Mouse (Mus musculus) embryonic facial prominence, embryonic 11.5 days (tissue): ENCODE data around the gene C1qtnf1. TPM values are rescaled to one million over a fixed set of nuclear protein-coding genes. Genes with fewer than 3 reads are reported as not detected.

Experiments
- ATAC-seq: fragments of 200-750 bp; cut with Nextera tagmentation; replicated peaks from 2 replicates; pipeline ENCODE4 v1.8.0; 2017; ENCODE audit warnings: low read depth; ENCODE audit not compliant: insufficient number of reproducible peaks, low FRiP score, low TSS enrichment
- DNase-seq: peaks from one replicate; pipeline ENCODE4 v3.0.0-alpha.2; 2015; ENCODE audit warnings: low spot score
- H3K27ac ChIP-seq: fragments of 300-500 bp; sonication (generic); replicated peaks from 2 replicates; pipeline ENCODE4 v1.5.1; 2014; ENCODE audit warnings: mild to moderate bottlenecking, low read depth, low read length, control low read depth
- H3K27me3 ChIP-seq: fragments of 300-500 bp; sonication (generic); 2 replicates; pipeline ENCODE4 v1.6.1; 2014; ENCODE audit warnings: mild to moderate bottlenecking, low read length, moderate library complexity, mixed read lengths; ENCODE audit not compliant: control insufficient read depth, insufficient read depth
- H3K36me3 ChIP-seq: fragments of 300-500 bp; sonication (generic); replicated peaks from 2 replicates; pipeline ENCODE4 v1.6.1; 2014; ENCODE audit warnings: low read depth, mild to moderate bottlenecking, low read length, moderate library complexity, mixed read lengths; ENCODE audit not compliant: control insufficient read depth, insufficient read depth
- H3K4me1 ChIP-seq: fragments of 300-500 bp; sonication (generic); 2 replicates; pipeline ENCODE4 v1.6.1; 2014; ENCODE audit warnings: low read length, mixed read lengths; ENCODE audit not compliant: control insufficient read depth, insufficient read depth
- H3K4me2 ChIP-seq: fragments of 300-500 bp; sonication (generic); 2 replicates; pipeline ENCODE4 v1.6.1; 2014; ENCODE audit warnings: low read depth, mild to moderate bottlenecking, control low read depth, low read length, moderate library complexity
- H3K4me3 ChIP-seq: fragments of 300-500 bp; sonication (generic); 2 replicates; pipeline ENCODE4 v1.5.1; 2014; ENCODE audit warnings: low read depth, low read length, control low read depth
- H3K9ac ChIP-seq: fragments of 300-500 bp; sonication (generic); replicated peaks from 2 replicates; pipeline ENCODE4 v1.6.1; 2014; ENCODE audit warnings: mild to moderate bottlenecking, control low read depth, low read length
- H3K9me3 ChIP-seq: fragments of 300-500 bp; sonication (generic); replicated peaks from 2 replicates; pipeline ENCODE4 v1.6.1; 2016; ENCODE audit warnings: mild to moderate bottlenecking, low read length, inconsistent platforms, mixed read lengths; ENCODE audit not compliant: control insufficient read depth
- WGBS: fragments of 180-500 bp; shearing (Covaris S2); extraction: QIAGEN DNeasy Blood & Tissue Kit; methylation state at CpG from one replicate; pipeline ENCODE4 v1.1.7; 2014; 5-methylcytosine and 5-hydroxymethylcytosine counted together
- polyA plus RNA-seq: library from polyadenylated mRNA; unstranded; fragments of >200 nt; fragmentation: Nextera tagmentation; extraction: Ambion mirVana; gene quantifications from 2 replicates; pipeline ENCODE4 v1.2.1, GENCODE M21; 2014

C1qtnf1 gene
- polyA plus RNA-seq, 1 experiment from 2014 or later: 5.0 TPM

- Histone ChIP-seq H3K4me3 (no peak overlapping the region), H3K27ac (no peak overlapping the region), H3K27me3 (no peaks in the 10 kb centered on the region), H3K4me2 (no peak overlapping the region), H3K4me1 (no peaks in the 10 kb centered on the region), H3K36me3 (no peaks in the 10 kb centered on the region), H3K9me3 (no peaks in the 10 kb centered on the region), H3K9ac (no peak overlapping the region)
- DNase-seq: no peak
- no peak for ATAC-seq
- WGBS: 95% methylated on average over 1 of the region's 1 CpGs
Observed at GRCm38 (mm10) chr11:118473161-118473560, 45.2 kb downstream of the C1qtnf1 start.

DNA sequence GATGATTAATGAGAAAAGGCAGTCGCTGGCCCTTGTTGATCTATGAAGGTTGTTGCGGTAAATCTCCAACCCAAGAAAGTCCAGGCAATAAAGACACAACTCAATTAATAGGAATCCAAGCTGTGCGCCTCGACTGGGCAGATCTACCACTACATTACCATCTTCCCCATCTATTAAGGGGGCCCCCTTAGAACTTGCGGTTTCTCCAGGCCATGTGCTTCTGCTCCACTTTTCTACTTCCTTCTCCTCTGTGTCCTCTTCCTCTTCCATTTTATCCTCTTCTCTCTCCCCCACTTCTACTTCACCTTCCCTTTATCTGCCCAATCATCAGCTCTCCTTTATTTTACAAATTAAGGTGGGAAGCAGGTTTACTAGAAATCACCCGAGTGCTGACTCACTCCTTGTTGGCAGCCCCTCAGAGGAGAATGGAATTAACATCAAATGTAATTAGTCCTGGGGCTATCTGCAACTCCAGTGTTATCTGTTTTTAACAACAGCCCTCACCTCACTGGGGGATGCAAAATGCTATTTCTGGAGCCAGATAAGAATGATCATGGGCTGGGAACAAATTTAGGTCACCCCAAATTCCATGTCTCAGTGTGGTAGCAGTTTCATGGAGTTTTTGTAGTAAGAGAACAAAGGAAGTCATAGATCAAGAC lies 46.0 kb downstream of the C1qtnf1 start:
- no peaks in the 10 kb centered on the region for H3K27me3 ChIP-seq
- ATAC-seq (no peak), DNase-seq (no peak)
- no peaks in the 10 kb centered on the region for H3K9me3 ChIP-seq
- H3K27ac ChIP-seq: no peak overlapping the region
- WGBS: 75% methylated on average over 6 of the region's 6 CpGs
- no peak overlapping the region for H3K9ac ChIP-seq
- no peaks in the 10 kb centered on the region for H3K4me1 ChIP-seq
- no peaks in the 10 kb centered on the region for H3K36me3 ChIP-seq
- no peak overlapping the region for H3K4me2 ChIP-seq
- no peak overlapping the region for H3K4me3 ChIP-seq

- Histone ChIP-seq H3K4me1 (no peaks in the 10 kb centered on the region), H3K4me3 (no peak overlapping the region), H3K9ac (no peak overlapping the region), H3K27ac (no peak overlapping the region), H3K9me3 (no peaks in the 10 kb centered on the region), H3K4me2 (no peak overlapping the region), H3K36me3 (no peaks in the 10 kb centered on the region), H3K27me3 (no peaks in the 10 kb centered on the region)
- WGBS: 91% methylated on average over 7 of the region's 7 CpGs
- ATAC-seq (no peak), DNase-seq (no peak)
Observed at GRCm38 (mm10) chr11:118475496-118476083, 47.6 kb downstream of the C1qtnf1 start.

- 1% methylated on average over 56 of the region's 57 CpGs for WGBS
- Histone ChIP-seq H3K27ac (no peak within 1 kb of the TSS), H3K36me3 (no peaks in the 10 kb centered on the region), H3K9me3 (no peaks in the 10 kb centered on the region), H3K4me2 (peak within 1 kb of the TSS; percentile 71), H3K9ac (peak within 1 kb of the TSS; percentile 77), H3K4me3 (peak within 1 kb of the TSS; percentile 65), H3K27me3 (no peaks in the 10 kb centered on the region), H3K4me1 (no peaks in the 10 kb centered on the region)
- peak; percentile 99 for ATAC-seq
- DNase-seq: peak; percentile 97
Observed at GRCm38 (mm10) chr11:118476396-118477373, 48.7 kb downstream of the C1qtnf1 start, which contains the start of gene Engase. Gene Engase, plus strand, starts transcription at chr11:118476829.

GRCm38 (mm10) chr11:118479776-118480175 lies 51.8 kb downstream of the C1qtnf1 start:
- Histone ChIP-seq H3K36me3 (no peaks in the 10 kb centered on the region), H3K27ac (no peak overlapping the region), H3K4me2 (no peak overlapping the region), H3K4me1 (no peaks in the 10 kb centered on the region), H3K27me3 (no peaks in the 10 kb centered on the region), H3K9me3 (no peaks in the 10 kb centered on the region), H3K9ac (no peak overlapping the region), H3K4me3 (no peak overlapping the region)
- WGBS: 75% methylated on average over 12 of the region's 12 CpGs
- ATAC-seq: no peak
- DNase-seq: no peak

- Histone ChIP-seq H3K27ac (no peak overlapping the region), H3K4me2 (no peak overlapping the region), H3K9me3 (no peaks in the 10 kb centered on the region), H3K9ac (no peak overlapping the region), H3K36me3 (no peaks in the 10 kb centered on the region), H3K4me1 (no peaks in the 10 kb centered on the region; the same call in 1 of the 2 replicates), H3K27me3 (no peaks in the 10 kb centered on the region), H3K4me3 (no peak overlapping the region)
- ATAC-seq (no peak), DNase-seq (no peak)
- whole genome bisulfite sequencing: 96% methylated on average over 11 of the region's 11 CpGs
Observed at GRCm38 (mm10) chr11:118481231-118481630, 53.2 kb downstream of the C1qtnf1 start.

DNA sequence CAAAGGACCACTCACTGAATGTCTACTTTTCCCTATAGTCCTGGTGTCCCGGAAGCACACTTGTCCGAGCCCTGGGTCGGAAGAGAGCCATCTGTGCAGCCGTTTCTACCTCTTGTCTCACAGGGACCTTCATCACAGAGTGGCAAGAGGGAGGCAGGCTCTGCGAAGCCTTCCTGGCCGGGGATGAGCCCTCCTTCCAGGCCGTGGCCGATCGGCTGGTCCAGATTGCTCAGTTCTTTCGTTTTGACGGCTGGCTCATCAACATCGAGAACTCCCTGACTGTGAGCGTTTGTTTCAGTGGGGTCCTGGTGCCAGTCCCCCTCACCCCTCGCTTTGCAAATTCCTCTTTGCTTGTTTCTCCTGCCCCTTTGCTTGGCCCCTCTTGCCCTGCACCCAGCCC lies 53.7 kb downstream of the C1qtnf1 start:
- H3K9ac ChIP-seq: no peak overlapping the region

More for the DNA sequence above, 53.7 kb downstream of the C1qtnf1 start:
- Histone ChIP-seq H3K4me1 (no peaks in the 10 kb centered on the region; the same call in 1 of the 2 replicates), H3K27me3 (no peaks in the 10 kb centered on the region), H3K4me3 (no peak overlapping the region), H3K4me2 (no peak overlapping the region), H3K27ac (no peak overlapping the region), H3K36me3 (no peaks in the 10 kb centered on the region), H3K9me3 (no peaks in the 10 kb centered on the region)
- DNase-seq (no peak), ATAC-seq (no peak)
- 90% methylated on average over 14 of the region's 14 CpGs for WGBS
